Mouse (Mus musculus) MEL-GATA-1-ER (cell line): ENCODE results near the gene Rer1.
"Not testable (repeated sequence)": the region's sequence is repeated elsewhere in the genome, so short reads cannot be mapped to it uniquely, and the experiment has no call there.

Source experiments
- DNase-seq: peaks from one replicate; pipeline ENCODE4 v3.0.0-alpha.2; 2012; ENCODE audit warnings: low read depth; ENCODE audit errors: extremely low read depth

Gene Rer1

DNA sequence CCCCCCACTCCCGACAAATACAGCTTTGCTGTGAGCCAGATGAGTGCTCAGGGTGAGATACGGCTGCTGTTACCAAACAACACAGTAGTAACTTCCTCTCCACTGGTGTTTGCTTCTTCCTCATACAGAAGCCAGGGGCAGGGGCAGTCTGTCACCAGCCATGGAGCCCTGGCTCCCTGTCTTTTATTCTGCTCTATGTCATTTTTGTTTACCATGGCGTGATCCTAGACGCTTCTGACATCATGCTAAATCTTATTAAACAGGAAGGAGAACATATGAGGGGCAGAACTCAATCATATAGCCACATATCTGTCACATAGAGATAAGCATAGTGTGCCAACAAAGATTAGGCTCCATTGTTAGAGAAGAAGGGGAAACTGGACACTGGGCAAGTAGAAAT, 30.4 kb upstream of the Rer1 start:
- DNase-seq, result peak; percentile 71

DNA sequence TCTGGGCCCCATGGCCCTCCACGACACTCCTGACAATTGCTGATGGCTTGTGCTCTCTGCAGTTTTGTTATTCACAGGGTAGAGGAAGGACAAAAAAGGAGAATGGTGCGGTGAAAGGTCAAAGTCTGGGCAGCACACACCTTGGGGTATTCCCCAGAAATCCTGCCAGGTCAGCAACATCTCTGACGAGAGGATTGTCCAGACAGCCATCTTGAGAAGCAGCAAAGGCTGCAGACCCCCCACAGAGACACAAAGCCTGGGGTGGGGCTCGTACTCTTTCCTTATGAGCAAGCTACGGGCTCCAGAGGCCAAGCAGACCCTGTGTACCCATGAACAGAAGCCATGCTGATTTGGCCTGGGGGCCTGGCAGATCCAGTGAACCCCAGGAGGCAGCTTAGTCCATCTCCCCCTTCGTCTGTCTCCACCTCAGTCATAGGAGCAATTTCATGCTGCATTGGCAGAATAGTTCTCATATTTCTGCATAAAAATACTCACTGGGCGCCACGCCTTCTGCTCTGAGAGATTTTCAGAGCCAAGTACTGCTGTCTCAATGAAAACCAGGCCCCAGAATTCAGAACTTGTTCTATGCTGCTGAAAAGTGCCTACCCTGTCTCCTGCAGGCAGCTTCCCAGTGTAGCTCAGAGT, 27.7 kb upstream of the Rer1 start:
- no peak for DNase-seq

DNA sequence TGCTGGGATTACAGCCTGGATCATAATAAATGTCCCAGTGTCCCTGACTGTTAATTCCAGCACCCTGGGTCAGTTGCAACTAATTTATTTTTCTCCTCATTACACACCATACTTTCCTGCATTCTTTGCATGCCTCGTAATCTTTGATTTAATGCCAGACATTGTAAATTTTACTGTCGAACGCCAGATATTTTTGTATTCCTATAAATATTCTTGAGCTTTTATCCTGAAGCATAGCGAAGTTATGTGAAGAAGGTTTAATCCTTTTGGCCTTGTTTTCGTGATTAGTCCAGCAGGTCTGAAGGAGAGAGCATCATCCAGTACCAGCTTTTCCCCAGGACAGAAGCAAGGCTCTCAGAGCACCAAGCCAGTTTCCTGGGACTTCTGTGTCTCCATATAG, 23.3 kb upstream of the Rer1 start:
- DNase-seq, result no peak

DNA sequence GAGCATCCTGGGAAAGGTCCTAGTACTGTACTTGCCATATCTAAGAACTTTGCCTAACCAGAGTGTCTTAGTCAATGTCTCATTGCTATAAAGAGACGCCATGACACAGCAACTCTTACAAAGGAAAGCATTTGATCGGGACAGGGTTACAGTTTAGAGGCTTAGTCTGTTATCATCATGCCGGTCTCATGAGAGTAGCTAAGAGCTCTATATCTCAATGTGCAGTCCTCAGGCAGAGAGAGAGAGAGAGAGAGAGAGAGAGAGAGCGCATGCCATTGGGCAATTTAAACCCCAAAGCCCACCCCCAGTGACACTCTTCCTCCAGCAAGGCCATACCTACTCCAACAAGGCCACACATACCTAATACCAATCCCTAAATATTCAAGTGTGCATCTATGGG, 21.7 kb upstream of the Rer1 start:
- DNase-seq, result peak; percentile 33

DNA sequence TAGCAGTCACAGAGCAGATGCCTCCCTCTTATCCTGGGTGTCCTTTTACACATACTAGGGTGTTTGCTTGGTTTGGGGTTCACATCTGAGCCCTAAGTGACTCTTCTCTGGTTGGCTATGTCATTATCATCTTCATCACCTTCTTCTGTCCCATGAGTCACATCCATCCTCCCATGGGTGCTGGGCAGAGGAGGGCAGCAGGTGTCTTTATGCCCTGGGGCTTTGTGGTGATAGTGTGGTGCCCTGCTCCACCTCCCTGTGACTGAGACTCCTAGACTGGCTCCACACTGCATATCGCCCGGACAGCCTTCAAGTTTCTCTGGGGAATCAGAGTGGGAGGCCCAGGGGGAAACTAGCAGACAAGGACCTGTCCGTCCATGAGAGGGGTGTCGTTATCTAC, 12.4 kb upstream of the Rer1 start:
- no peak for DNase-seq

DNA sequence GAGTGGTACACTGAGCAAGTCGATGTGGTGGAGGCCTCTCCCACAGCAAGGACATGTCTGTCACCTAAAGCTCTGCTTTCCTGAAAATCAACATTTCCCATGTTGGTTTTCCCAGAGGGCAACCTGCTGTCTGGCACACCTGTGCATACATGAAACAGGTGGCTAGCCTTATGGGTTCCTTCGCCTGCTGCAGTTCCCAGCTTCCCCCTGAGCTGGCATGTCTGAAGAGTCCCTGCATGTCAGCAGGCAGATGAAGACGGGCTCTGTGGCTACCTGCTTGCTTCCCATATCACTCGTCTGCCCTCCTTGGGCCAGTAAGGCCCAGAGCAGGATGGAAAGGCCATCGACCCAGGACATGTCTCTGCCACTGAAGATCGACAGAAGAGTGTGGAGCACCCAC, 11.3 kb upstream of the Rer1 start:
- DNase-seq, result no peak

DNA sequence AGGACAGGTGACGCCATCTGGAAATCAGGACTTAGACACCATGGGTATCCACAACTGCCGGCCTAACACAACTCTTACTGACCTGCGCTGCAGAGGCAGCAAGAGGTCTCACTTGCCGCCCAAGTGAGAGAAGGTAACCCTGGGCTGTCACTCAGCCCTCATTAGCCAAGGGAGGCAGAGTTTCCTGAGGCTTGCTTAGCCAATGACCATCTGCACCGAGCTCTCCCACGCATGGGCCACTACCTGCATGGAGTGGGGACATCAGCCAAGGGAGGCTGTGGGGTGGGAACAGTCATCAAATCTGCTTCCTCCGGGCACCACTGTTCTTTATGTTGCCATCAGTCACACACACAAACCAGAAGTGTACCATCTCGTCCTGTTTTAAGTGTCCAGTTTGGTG, 9.8 kb upstream of the Rer1 start:
- no peak for DNase-seq

DNA sequence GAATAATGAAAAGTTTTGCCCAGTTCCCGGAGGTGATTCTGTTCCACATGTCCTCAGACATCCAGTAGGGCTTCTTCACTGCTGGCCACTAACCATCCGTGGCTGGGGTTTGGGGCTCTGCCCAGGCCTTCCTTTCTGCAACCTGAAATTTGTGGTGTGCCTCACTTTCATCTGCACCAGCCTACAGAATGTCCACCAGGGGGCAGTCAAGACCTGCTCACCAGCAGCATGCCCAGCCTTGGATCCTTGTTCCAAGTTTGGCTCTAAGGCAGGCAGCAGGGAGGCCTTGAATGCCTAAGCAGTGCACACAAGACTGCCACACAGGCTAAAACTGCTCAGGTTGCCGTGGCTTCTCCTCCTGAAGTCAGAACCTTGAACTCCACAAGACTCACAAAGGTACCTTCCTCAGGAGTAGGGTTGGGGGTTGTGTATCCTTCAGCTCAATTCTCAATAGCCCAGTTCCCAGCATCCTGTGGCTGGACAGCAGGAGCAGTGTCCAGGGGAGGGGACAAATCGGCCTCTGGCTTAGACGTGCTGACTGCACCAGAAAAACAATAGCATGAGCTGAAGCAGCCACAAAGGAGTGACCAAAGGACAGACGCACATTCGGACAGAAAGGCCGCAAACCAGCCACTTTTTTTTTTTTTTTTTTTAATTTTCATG, 9.2 kb upstream of the Rer1 start:
- DNase-seq, result peak; percentile 69

DNA sequence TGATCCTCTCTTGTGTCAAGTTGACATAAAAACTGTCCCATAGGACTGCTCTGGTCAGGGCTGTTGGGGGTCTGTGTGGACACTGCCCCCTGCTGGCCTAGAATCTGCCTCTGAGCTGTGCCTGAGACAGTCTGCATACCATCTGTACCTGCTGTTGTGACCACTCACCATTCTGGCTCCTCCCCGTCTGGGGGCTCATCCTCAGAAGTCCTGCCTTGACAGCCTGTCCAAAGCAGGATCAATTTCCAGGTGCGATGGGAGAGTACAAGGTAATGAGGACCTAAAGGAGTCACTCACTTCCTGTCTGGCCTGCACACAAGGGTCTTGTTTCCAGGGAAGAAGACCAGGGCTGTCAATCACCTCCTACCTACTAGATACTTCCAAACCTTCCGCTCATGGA, 8.4 kb upstream of the Rer1 start:
- no peak for DNase-seq

DNA sequence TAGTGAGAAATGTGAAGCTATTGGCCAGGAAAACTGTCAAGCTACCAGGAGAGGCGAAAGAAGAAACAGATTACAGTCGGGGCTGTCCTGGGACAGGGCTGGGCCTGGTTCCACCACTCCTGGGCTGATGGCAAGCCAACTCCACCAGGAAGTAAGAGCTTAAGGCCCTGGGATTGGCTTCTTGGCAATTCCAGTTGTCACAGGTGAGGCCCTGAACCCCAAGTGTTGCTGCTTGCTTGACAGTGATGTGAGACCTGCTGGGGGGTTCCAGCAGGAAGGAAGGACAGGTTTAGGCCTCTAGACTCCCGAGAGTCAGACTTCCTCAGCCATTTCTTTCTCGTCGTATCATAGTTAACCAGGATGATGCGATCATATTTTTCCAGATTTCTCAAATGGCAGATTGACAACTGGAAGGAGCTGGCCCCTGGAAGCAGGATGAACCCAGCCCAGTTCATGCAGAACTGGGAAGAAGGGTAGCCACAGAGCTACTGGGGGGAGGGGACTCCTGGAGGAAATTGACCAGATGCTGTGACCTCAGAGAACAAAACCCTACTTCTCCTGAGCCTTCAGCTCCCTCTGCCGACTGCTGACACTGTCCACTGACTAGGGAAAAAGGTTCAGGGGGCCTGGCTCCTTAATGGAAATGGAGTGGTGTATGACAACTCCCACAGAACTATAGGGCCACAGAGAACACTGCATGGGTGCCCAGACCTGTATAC, 7.4 kb upstream of the Rer1 start:
- DNase-seq, result no peak

DNA sequence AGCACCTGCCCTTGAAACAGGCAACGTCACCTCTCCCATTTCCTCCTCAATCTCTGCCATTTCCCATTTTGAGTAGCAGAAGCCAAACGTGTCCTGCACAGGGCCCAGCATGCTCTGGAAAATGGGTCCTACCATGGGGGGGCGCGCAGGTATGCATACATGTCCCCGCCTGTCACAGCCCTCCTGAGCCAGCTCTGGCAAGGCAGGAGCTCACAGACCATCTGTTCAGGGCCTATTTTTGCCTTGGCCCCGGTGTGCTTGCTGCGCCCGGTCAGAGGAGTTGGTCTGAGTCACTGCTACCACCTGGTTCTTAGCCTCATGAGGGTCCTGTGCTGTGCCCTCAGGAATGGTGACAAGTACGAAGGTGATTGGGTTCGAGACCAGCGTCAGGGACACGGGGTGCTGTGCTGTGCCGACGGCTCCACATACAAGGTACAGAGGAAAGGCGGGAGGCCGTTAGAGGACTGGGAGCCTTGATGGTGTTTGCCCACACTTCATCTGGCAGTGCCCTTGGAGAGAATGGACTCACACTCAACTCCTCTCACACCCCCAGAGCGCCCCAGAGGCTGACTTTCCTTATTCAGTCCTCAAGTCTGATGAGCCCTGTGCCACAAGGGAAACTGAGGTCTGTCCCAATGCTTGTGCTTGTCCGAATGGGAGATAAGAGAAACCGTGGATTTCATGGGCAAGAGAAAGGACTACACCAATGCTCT, 6.7 kb upstream of the Rer1 start:
- no peak for DNase-seq

DNA sequence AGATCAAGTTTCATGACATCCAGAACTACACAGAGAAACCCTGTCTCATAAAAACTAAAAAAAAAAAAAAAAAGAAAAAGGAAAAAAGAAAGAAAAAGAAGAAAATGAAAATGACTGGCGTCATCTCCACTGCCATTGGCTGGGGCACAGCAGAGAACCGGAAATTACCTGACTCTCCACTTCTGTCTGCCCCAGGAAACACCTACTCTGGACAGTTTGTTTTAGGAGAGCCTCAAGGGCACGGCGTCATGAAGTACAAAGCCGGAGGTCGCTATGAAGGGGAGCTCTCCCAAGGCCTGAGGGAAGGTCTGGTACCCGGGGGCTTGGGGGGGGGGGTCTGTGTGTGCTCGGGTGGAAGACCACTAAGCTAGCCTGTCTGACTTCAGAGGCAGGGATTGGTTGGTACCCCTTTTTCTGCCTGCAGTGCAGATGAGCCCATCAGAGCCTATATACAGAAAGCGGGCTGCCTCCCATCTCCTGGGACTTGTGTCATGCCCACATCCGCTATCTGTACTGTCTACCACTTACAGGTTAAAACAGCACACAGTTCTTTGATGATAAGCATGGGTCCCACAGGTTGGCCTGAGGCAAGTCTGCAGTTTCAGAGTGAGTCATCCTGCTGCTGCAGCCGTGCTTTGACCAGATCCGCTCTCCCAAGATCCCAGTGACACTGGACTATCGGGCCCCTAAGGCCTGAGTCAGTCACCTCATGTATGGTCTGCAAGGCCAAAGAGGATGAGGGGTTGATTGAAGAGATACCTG, 4.7 kb upstream of the Rer1 start:
- DNase-seq, result no peak

DNA sequence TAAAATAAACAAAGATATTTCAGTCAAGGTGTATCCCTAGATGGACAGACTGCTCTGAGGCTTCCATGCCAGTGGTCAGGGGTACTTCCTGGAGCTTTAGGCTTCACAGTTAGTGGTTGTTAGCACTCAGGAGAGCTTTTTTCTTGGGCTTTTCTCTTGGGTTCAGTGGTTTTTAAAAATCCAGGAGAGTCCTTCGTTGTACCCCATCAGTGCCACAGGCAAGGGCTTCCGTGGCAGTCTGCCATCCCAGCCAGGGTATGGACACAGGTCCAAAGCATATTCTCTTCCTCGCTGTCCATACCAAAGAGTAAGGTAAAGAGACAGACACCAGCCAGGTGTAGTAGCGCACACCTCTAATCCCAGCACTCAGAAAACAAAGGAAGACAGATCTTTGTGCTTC, 4.0 kb upstream of the Rer1 start:
- DNase-seq, result no peak

DNA sequence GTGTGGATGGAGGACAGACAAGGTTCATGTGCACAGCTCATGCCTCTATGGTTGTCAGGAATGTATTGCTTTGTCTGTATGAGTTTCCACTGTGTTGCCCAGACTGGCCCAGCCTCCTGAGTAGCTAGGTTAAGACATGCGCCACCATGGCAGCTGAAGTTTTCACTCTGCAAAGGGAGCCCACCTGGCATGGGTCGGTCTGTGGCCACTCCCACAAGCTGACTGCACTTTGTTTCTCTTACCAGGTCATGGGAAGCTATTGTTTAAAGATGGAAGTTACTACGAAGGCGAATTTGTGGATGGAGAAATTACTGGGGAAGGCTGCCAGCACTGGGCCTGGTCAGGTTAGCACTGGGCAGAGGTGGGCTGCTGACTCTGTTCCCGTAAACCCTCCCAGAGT, 3.1 kb upstream of the Rer1 start:
- no peak for DNase-seq

DNA sequence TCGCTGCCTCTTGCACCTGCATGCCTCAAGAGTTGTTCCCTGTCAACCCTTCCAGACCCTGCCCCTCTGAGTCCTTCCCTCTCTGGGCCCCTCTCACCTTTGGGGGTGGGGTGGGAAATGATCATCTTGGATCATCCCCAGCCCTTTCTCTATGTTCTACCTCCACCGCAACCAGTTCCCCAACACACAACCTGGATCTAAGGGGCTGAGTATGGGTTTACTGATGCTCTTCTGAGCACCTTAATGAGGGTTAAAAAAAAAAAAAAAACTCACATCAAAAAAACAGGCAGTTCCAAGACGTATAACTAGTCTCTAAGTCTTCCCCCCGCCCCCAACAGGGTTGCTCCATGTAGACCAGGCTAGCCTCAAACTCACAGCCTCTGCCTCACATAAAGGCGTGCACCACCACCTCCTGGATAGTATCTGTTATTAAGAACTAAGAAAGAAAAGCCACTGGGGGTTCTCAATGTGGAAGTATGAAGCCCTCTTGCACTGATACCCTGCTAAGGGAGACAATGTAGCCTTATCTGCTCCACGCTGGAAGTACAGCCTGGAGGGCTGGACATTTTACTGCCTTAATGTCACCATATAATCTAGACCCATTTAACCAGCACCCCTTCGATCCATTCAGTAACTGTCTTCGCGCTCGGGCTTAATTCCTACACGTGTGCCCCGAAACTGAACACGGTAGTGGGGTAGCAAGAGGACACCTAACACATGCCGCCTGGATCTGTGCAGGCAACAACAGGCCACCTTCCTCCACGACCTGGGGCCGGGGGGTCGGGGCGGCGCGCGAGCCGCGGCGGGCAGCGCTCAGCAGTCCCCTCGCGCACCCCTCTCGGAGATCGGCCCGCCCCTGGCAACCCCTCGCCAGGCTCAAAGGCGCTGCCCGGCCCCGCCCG, 725 bp downstream of the Rer1 start:
- peak; percentile 48 for DNase-seq

DNA sequence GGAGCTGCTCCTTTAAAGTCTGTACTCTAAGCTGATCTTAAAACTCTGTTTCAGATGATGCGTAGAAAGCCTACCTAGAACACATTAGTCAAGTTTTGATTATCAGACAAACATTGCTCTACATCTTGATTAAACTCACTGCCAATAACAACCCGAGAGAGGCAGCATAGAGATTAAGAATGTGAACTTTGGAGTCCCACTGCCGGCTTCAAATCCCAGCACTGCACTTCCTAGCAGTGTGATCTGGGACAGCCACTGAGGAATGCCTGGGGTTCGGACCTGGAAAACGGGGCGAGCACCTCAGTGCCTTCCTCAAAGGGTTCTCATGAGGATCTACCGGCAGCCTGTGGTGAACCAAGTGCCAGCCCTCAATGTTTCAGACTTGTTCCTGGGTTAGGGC, 1.8 kb downstream of the Rer1 start:
- no peak for DNase-seq

DNA sequence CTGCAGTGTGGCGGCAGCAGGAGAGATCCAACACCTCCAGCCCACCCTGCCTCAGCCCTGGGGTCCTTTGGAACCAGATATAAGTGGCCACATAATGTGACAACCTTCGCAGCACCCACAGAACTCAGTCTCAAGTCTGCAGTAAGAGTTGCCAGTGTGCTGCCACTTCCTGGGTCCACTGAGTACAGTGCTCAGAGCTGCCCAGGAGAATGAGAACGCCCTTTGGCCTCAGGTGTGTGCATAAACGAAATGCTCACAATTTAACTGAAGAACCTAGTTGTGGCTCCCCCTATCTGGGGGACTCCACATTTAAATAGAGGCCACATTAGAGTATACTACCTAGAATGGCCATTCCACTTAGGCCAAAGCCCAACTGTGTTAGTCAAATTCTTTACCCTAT, 2.6 kb downstream of the Rer1 start:
- DNase-seq, result no peak

DNA sequence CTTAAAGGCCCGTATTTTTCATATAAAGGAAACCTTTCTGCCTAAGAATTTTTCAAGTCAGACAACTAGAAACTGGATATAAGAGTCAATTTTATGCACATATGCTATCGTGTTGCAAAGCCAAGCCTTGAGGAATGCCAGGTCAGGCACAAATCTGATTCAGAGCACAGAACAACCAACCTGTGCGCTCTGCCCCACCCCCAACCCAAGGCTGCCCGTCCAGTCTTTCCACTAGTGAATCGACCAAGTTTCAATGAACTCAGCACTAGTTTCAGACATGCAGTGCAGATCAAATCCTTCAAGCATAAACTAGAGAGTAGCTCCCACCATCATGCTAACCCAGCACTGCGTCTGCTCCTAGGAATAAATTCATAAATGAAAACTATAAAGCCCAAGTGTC, 6.5 kb downstream of the Rer1 start:
- no peak for DNase-seq

DNA sequence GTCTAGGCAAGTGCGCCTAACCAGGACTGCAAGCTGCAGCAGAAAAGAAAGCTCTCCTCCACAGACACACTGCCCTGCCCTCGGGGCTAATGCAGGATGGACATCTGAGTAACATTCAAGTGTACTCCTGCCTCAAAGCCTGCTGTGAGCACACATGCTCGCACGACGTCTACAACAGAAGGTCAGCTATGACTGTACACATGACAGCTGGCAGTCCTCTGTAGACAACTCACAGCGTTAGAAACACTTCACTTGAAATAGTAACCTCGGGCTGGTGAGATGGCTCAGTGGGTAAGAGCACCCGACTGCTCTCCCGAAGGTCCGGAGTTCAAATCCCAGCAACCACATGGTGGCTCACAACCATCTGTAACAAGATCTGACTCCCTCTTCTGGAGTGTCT, 7.4 kb downstream of the Rer1 start:
- not testable (repeated sequence) for DNase-seq

DNA sequence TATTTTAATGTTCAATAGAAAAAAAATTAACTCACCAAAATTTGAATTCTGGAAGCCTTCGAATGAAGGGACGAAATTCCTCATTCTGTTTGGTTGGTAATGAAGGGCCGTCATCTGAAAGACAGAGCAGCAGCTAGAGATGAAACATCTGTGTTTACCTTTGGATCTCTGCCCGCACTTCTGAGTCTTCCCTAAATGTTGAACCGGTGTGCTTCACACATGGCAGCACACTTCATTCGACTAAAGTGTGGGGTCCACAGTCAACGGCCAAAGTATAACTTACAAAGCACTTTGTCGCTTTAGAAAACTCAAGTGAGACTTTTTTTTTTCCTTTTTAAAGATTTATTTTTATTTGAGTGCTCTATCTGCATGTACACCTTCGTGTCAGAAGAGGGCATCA, 9.5 kb downstream of the Rer1 start:
- DNase-seq, result no peak

DNA sequence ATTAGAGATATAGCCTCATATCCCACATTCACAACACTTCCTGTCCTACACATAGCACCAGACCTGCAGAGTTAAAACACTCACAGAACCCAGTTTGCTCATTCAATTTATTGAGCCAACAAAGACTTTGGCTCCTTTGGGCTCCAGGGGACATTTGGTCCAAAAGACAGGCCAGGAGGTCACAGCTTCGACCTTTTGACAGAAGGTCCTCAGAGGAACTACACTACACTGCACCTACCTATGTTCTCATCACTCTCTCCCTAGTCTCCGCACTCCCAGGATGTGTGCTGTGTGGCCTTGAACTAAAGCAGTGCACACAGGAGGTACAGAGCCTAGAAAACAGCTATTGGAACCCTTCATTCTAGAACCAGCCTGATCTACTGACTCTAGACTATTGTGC, 10.4 kb downstream of the Rer1 start:
- no peak for DNase-seq
